Mouse (Mus musculus): ENCODE data around the gene Ctsw.

DNA sequence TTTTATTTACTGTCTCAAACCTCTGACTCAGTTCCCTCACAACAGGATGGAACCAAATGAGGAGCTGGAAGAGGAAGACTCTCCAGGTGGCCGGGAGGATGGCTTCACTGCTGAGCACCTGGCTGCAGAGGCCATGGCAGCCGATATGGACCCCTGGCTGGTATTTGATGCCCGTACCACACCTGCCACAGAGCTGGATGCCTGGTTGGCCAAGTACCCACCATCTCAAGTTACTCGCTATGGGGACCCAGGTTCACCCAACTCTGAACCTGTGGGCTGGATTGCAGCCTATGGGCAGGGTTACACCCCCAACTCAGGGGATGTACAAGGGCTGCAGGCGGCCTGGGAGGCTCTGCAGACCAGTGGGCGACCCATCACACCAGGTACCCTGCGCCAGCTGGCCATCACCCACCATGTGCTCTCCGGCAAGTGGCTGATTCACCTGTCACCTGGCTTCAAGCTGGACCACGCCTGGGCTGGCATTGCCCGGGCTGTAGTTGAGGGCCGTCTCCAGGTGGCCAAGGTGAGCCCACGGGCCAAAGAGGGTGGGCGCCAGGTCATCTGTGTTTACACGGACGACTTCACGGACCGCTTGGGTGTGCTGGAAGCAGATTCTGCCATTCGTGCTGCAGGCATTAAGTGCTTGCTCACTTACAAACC, 42.3 kb downstream of the Ctsw start:
- TF ChIP-seq CTCF (IDR thresholded peaks at IDR 0.05; ENCODE audit: low read depth, low read length) (no peak), EP300 (IDR thresholded peaks at IDR 0.05; ENCODE audit: insufficient read depth, low read depth, low read length) (no peak), POLR2A (IDR thresholded peaks at IDR 0.05; ENCODE audit: insufficient read depth, low read length) (no peak)

All from ES-Bruce4 (cell line).